Mouse (Mus musculus) intestine, embryonic 14.5 days (tissue): ENCODE data around the gene Heatr5a. TPM values are rescaled to one million over a fixed set of nuclear protein-coding genes. Genes with fewer than 3 reads are reported as not detected.

Source experiments
- ATAC-seq: fragments of 200-750 bp; cut with Nextera tagmentation; replicated peaks from 2 replicates; pipeline ENCODE4 v1.8.0; 2017; ENCODE audit warnings: low read depth, moderate number of reproducible peaks, moderate TSS enrichment, moderate library complexity; ENCODE audit not compliant: low FRiP score, low TSS enrichment
- DNase-seq: peaks from one replicate; pipeline ENCODE4 v3.0.0-alpha.2; 2018; ENCODE audit warnings: low spot score
- H3K27ac ChIP-seq: fragments of 300-500 bp; sonication (generic); 2 replicates; pipeline ENCODE4 v1.5.1; 2014; ENCODE audit warnings: low read depth, mild to moderate bottlenecking, control low read depth
- H3K27me3 ChIP-seq: fragments of 300-500 bp; sonication (generic); replicated peaks from 2 replicates; pipeline ENCODE4 v1.6.1; 2014; ENCODE audit warnings: low read length, control low read depth; ENCODE audit not compliant: control insufficient read depth, insufficient read depth
- H3K36me3 ChIP-seq: fragments of 300-500 bp; sonication (generic); 2 replicates; pipeline ENCODE4 v1.6.1; 2014; ENCODE audit warnings: low read length, control low read depth; ENCODE audit not compliant: control insufficient read depth, insufficient read depth
- H3K4me1 ChIP-seq: fragments of 300-500 bp; sonication (generic); replicated peaks from 2 replicates; pipeline ENCODE4 v1.6.1; 2014; ENCODE audit warnings: low read length, control low read depth, mixed read lengths; ENCODE audit not compliant: control insufficient read depth, insufficient read depth
- H3K4me2 ChIP-seq: fragments of 300-500 bp; sonication (generic); 2 replicates; pipeline ENCODE4 v1.6.1; 2014; ENCODE audit warnings: low read length
- H3K4me3 ChIP-seq: fragments of 300-500 bp; sonication (generic); 2 replicates; pipeline ENCODE4 v1.5.1; 2014; ENCODE audit warnings: low read depth, low read length, control low read depth, mixed read lengths
- H3K9ac ChIP-seq: fragments of 300-500 bp; sonication (generic); 2 replicates; pipeline ENCODE4 v1.6.1; 2014; ENCODE audit warnings: mild to moderate bottlenecking, low read length
- H3K9me3 ChIP-seq: fragments of 300-500 bp; sonication (generic); 2 replicates; pipeline ENCODE4 v1.6.1; 2016; ENCODE audit warnings: low read length, control low read depth; ENCODE audit not compliant: control insufficient read depth
- WGBS: fragments of 180-500 bp; shearing (Covaris S2); extraction: QIAGEN DNeasy Blood & Tissue Kit; methylation state at CpG from one replicate; pipeline ENCODE4 v1.1.7; 2014; 5-methylcytosine and 5-hydroxymethylcytosine counted together
- polyA plus RNA-seq: library from polyadenylated mRNA; unstranded; fragments of >200 nt; fragmentation: Nextera tagmentation; extraction: Ambion mirVana; gene quantifications from 2 replicates; pipeline ENCODE4 v1.2.1, GENCODE M21; 2014

Gene Heatr5a
- polyA plus RNA-seq, 1 experiment from 2014 or later, result 15.0 TPM

DNA sequence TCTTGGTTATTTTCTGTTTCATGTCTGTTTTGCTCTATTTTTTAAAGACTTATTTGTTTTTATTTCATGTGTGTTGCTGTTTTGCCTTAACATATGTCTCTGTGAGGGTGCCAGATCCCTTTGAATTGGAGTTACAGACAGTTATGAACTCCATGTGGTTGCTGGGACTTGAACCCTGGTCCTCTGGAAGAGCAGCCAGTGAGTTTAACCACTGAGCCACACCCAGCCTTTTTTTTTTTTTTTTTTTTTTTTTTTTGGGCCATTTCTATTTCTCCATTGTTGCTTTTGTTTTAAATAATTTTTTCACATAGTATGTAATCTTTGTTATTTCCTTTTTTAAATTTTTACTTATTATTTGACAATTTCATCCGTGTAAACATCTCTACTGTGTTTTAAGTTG, 131.3 kb downstream of the Heatr5a start:
- Histone ChIP-seq H3K4me1 (peaks cover 8% of the 10 kb centered on the region; the same call in 1 of the 2 replicates), H3K27ac (no peak overlapping the region), H3K4me3 (no peak overlapping the region), H3K9ac (no peak overlapping the region), H3K36me3 (no peaks in the 10 kb centered on the region), H3K9me3 (no peaks in the 10 kb centered on the region), H3K27me3 (no peaks in the 10 kb centered on the region), H3K4me2 (no peak overlapping the region)
- no peak for ATAC-seq
- no peak for DNase-seq
- 85% methylated on average over 1 of the region's 1 CpGs for WGBS

DNA sequence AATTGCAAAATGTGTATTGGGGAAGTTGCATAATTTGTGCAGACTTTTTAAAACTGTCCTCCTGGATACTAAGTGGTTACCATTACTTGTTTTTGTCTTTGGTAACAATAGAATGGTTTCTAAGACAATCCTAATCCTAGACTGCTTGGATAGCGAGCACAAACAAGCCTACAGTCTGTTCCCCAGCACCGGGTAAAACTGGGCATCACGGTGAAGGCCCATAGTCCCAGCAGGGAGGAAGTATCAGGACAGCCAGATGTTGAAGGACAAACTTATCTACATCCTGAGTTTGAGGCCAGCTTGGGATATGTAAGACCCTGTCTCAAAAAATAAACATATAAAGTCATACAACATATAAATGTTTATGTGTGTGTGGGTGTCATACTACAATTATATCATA, 135.9 kb downstream of the Heatr5a start:
- Histone ChIP-seq H3K27me3 (no peaks in the 10 kb centered on the region), H3K9me3 (no peaks in the 10 kb centered on the region), H3K27ac (no peak overlapping the region), H3K9ac (no peak overlapping the region), H3K4me2 (no peak overlapping the region), H3K4me3 (no peak overlapping the region), H3K36me3 (no peaks in the 10 kb centered on the region), H3K4me1 (peaks cover 3% of the 10 kb centered on the region; the same call in 1 of the 2 replicates)
- ATAC-seq, result no peak
- WGBS, result 70% methylated on average over 3 of the region's 3 CpGs
- no peak for DNase-seq

DNA sequence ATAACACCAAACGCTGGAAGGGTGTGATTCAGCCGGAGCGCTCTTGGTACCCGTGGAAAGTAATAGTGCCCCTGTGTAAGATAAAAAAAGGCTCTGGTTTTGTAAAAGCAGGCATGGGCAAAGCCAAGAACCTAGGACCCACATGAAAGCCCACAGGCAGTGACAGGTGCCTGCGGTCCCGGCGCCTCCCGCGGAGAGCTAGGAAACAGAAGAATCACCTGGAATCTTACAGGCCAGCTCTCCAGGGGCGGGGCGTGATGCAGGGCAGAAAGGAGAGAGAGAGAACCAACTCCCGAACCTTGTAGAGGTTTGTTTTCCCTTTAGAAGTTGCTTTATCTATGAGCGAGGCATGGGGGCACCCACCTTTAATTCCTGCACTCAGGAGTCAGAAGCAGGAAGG, 139.2 kb downstream of the Heatr5a start:
- H3K9ac ChIP-seq, result no peak overlapping the region
- no peak overlapping the region for H3K4me2 ChIP-seq
- no peaks in the 10 kb centered on the region for H3K36me3 ChIP-seq
- H3K4me3 ChIP-seq, result no peak overlapping the region
- ATAC-seq (no peak), DNase-seq (no peak)
- whole genome bisulfite sequencing, result 85% methylated on average over 13 of the region's 13 CpGs
- no peaks in the 10 kb centered on the region for H3K9me3 ChIP-seq
- H3K27me3 ChIP-seq, result no peaks in the 10 kb centered on the region
- H3K4me1 ChIP-seq, result peaks cover 16% of the 10 kb centered on the region
- H3K27ac ChIP-seq, result no peak overlapping the region

DNA sequence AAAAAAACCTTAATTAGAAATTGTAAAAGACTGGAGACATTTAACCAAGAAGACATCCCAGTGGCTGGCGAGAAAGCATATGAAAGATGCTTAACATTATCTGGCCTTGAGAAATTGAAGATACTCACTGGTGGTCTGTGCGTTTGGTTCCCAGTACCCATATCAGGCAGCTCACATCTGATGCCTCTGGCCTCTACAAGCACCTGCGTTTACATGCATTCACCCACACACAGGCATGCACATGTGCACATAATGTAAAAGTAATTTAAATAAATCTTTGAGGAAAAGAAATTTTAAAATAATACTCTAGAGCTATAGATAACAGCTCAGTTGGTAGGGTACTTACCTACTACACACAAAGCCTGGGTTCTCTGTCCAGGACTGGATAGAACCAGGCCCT, 139.8 kb downstream of the Heatr5a start:
- no peaks in the 10 kb centered on the region for H3K27me3 ChIP-seq
- no peak overlapping the region for H3K9ac ChIP-seq
- H3K9me3 ChIP-seq, result no peaks in the 10 kb centered on the region
- no peak overlapping the region for H3K4me3 ChIP-seq
- peaks cover 16% of the 10 kb centered on the region for H3K4me1 ChIP-seq
- H3K36me3 ChIP-seq, result 0 out of 2 replicates have a peak, but pooled peaks cover 4% of the 10 kb centered on the region
- DNase-seq (no peak), ATAC-seq (no peak)
- no peak overlapping the region for H3K27ac ChIP-seq
- 85% methylated on average over 3 of the region's 3 CpGs for WGBS
- no peak overlapping the region for H3K4me2 ChIP-seq

DNA sequence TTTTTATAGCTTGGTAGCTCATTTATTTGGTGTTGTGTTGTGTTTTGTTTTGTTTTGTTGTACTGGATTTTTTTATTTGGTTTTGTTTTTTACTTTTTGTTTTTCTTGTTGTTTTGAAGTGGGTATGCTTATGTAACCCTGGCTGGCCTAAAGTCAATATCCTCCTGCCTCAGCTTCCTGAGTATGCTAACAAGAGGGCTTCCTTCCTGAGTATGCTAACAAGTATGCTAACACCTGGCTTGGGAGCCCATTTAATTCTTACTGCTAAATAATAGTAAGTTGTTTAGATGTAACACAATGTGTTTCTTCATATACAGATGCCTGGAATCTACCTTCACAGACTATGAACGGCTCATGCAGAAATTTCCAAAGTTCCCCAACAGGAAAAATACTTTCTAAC, 140.4 kb downstream of the Heatr5a start:
- Histone ChIP-seq H3K36me3 (0 out of 2 replicates have a peak, but pooled peaks cover 8% of the 10 kb centered on the region), H3K27me3 (no peaks in the 10 kb centered on the region), H3K27ac (no peak overlapping the region), H3K4me1 (peaks cover 16% of the 10 kb centered on the region), H3K4me2 (peak overlapping the region; percentile 69), H3K9ac (no peak overlapping the region), H3K4me3 (no peak overlapping the region), H3K9me3 (no peaks in the 10 kb centered on the region)
- no peak for DNase-seq
- ATAC-seq, result no peak
- WGBS, result 94% methylated on average over 1 of the region's 1 CpGs

DNA sequence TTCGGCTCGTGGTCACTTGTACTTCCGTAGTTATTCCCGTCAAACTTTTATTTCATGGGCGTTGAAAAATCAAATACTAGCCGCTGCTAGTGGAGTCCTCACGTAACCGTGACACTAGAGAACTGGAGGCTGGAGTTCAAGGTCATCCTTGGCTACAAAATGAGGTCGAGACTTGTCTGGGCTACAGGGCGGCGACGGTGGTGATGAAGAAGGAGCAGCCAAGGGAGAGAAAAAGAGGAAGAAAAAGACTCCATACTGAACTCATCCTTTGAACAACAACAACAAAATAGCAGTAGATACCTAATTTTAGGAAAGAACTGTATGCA, 141.1 kb downstream of the Heatr5a start:
- WGBS, result 2% methylated on average over 12 of the region's 12 CpGs
- H3K36me3 ChIP-seq, result peaks cover 12% of the 10 kb centered on the region
- no peaks in the 10 kb centered on the region for H3K9me3 ChIP-seq
- H3K27me3 ChIP-seq, result no peaks in the 10 kb centered on the region
- H3K9ac ChIP-seq, result peak overlapping the region; percentile 99
- H3K27ac ChIP-seq, result peak overlapping the region; percentile 100
- H3K4me2 ChIP-seq, result peak overlapping the region; percentile 69
- H3K4me3 ChIP-seq, result peak overlapping the region; percentile 92
- ATAC-seq, result no peak
- peaks cover 16% of the 10 kb centered on the region for H3K4me1 ChIP-seq
- DNase-seq, result no peak

DNA sequence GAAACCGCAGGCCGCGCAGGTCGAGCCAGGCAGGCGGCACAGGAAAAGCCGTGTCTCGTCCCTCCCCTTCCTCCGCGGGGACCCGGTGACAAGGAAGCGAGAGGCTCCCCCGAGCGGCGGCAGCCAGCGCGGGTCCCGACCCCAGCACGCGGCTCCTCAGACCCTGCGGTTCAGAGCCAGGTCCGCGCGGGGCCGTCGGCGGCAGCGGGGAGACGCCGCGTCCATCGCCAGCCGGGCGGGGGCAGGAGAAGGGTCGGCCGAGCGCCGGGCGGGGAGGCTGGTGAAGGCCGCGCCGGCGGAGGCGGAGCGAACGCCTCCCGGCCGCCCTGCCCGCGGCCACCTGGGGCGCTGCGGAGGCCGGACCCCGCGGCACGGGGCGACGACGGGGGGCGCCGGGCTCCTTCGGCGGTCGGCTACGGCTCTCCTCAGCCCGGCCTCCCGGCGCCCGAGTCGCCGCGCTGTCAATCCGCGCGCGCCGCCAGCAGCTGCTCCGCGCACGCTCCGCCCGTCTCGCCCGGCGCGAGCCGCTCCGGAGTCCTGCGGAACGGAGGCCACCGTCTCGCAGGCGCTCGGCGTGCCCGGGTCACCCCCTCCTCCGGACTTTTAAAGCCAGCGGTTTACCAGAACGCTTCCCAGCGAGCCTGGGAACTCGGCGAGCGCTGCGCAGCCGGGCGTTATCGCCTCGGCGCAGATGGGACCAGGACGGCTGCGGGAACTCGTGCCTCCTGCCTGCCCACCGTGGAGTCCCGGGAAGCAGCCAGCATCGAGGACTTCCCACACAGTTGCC, 141.6 kb downstream of the Heatr5a start, which contains the start of gene Hectd1:
Gene Hectd1 (minus strand): TSS at position 247 of the 787 bp plus-strand sequence.
- peaks cover 16% of the 10 kb centered on the region for H3K4me1 ChIP-seq
- peak; percentile 90 for DNase-seq
- under 1% methylated on average over 95 of the region's 114 CpGs for WGBS
- peaks cover 15% of the 10 kb centered on the region for H3K36me3 ChIP-seq
- H3K4me2 ChIP-seq, result peak within 1 kb of the TSS; percentile 75
- peak within 1 kb of the TSS; percentile 99 for H3K9ac ChIP-seq
- H3K4me3 ChIP-seq, result peak within 1 kb of the TSS; percentile 92
- H3K9me3 ChIP-seq, result no peaks in the 10 kb centered on the region
- peak within 1 kb of the TSS; percentile 100 for H3K27ac ChIP-seq
- peak; percentile 98 for ATAC-seq
- H3K27me3 ChIP-seq, result no peaks in the 10 kb centered on the region

DNA sequence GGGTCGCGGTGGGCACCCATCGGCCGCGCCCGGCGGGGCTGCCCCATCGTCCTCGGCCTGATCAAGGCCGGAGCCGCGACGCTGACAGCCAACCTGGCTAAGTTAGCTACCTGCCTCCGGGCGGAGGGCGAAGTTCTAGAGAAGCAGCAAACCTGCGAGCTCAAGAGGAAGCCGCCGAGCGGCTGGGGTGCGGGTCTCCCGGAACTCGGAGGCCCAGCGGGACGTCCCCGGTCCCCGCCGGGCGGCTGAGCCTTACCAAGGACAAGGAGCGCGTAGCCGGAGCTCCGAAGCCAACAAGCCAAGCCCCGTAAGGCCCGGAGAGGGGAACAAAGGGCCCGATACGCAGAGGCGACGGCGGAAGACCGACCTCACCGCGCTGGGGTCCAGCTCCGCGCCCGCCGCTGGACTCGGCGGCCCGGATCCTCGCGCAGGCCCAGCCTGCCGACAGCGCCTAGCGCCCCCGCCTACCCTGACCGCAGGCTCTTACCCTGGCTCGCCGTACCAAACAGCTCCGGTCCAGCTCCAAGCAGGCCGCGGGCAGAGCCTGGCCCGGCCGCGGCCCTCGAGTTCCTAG, 142.3 kb downstream of the Heatr5a start:
- WGBS, result under 1% methylated on average over 59 of the region's 66 CpGs
- Histone ChIP-seq H3K27me3 (no peaks in the 10 kb centered on the region), H3K4me1 (peaks cover 16% of the 10 kb centered on the region), H3K4me3 (peak overlapping the region; percentile 92), H3K9me3 (no peaks in the 10 kb centered on the region), H3K27ac (peak overlapping the region; percentile 100), H3K4me2 (peak overlapping the region; percentile 75), H3K36me3 (peaks cover 20% of the 10 kb centered on the region), H3K9ac (peak overlapping the region; percentile 99)
- DNase-seq (peak; percentile 94), ATAC-seq (peak; percentile 21)
